Mouse (Mus musculus) fibroblast of lung, adult 2 months (primary cell): Measurements from ENCODE around the gene Rnasek.
A peak's percentile ranks its signal among the peaks of the same experiment; 100 is the strongest.

ENCODE experiments used
- DNase-seq: peaks from one replicate; pipeline ENCODE4 v3.0.0-alpha.2; 2011; ENCODE audit warnings: low read depth

Gene Rnasek

GRCm38 (mm10) chr11:70218039-70218438, 21.6 kb downstream of the Rnasek start:
- DNase-seq: no peak

- DNase-seq: no peak
Observed at GRCm38 (mm10) chr11:70216103-70216502, 23.5 kb downstream of the Rnasek start.

GRCm38 (mm10) chr11:70215301-70215700, 24.3 kb downstream of the Rnasek start:
- no peak for DNase-seq

- no peak for DNase-seq
Observed at GRCm38 (mm10) chr11:70214856-70215209, 24.8 kb downstream of the Rnasek start.

- DNase-seq: no peak
Observed at GRCm38 (mm10) chr11:70214191-70214855, 25.3 kb downstream of the Rnasek start.

- no peak for DNase-seq
Observed at GRCm38 (mm10) chr11:70213736-70214135, 25.9 kb downstream of the Rnasek start.

GRCm38 (mm10) chr11:70212896-70213295, 26.7 kb downstream of the Rnasek start:
- DNase-seq: no peak

GRCm38 (mm10) chr11:70212423-70212822, 27.2 kb downstream of the Rnasek start, which contains the start of gene Slc16a11:
Slc16a11 (plus strand) TSS chr11:70212752.
- no peak for DNase-seq

GRCm38 (mm10) chr11:70211972-70212371, 27.7 kb downstream of the Rnasek start:
- DNase-seq: no peak

- DNase-seq: no peak
Observed at GRCm38 (mm10) chr11:70210681-70211080, 29.0 kb downstream of the Rnasek start.

GRCm38 (mm10) chr11:70208778-70209388, 30.8 kb downstream of the Rnasek start:
- DNase-seq: no peak

GRCm38 (mm10) chr11:70207283-70207682, 32.4 kb downstream of the Rnasek start:
- no peak for DNase-seq

- DNase-seq: no peak
Observed at GRCm38 (mm10) chr11:70206801-70207200, 32.8 kb downstream of the Rnasek start.

GRCm38 (mm10) chr11:70201691-70202090, 38.0 kb downstream of the Rnasek start:
- no peak for DNase-seq

GRCm38 (mm10) chr11:70200036-70200608, 39.5 kb downstream of the Rnasek start:
- no peak for DNase-seq

GRCm38 (mm10) chr11:70199107-70199506, 40.5 kb downstream of the Rnasek start:
- DNase-seq: no peak

GRCm38 (mm10) chr11:70198332-70198731, 41.3 kb downstream of the Rnasek start:
- DNase-seq: peak; percentile 93

- DNase-seq: no peak
Observed at GRCm38 (mm10) chr11:70193354-70194285, 46.0 kb downstream of the Rnasek start.

- DNase-seq: no peak
Observed at GRCm38 (mm10) chr11:70192157-70192556, 47.5 kb downstream of the Rnasek start.

GRCm38 (mm10) chr11:70191188-70191587, 48.5 kb downstream of the Rnasek start:
- no peak for DNase-seq

- DNase-seq: no peak
Observed at GRCm38 (mm10) chr11:70189319-70190134, 50.1 kb downstream of the Rnasek start.
